Comparison of ENCODE assay signal across 11 mouse cellular contexts in genomic region chr4:129558321-129558955, GRCm38 (mm10). TPM values are rescaled to one million over a fixed set of nuclear protein-coding genes. Genes with fewer than 3 reads are reported as not detected.
DNase-seq lines count a peak whose midpoint lies in the region.
"Had no signal": no experiment of that assay in that cellular context is flagged by ENCODE, and none has a peak within 500 bp of the region (broad histone marks: within the 10 kb centered on the region; RNA-seq: fewer than 3 reads in every experiment).

No protein-coding gene starts in this region.

- peak; percentile 22 for DNase-seq in cerebellum, adult 9-11 months
- no peak for DNase-seq in cerebellum, adult 11-12 months
- DNase-seq in lung, postnatal 4 days: peak; percentile 20 to 44
- no peak for DNase-seq in lung, postnatal 10 days
- peak; percentile 91 for DNase-seq in naive thymus-derived CD4-positive, alpha-beta T cell, adult 2 months (ENCODE audit: low read depth)
- DNase-seq in thymus, postnatal 36 days: peak; percentile 90 to 95
- DNase-seq in layer of hippocampus, postnatal 14 days (ENCODE audit: low spot score in 2 of 2): no peak
- no peak for DNase-seq in cerebellum, postnatal 36 days
- DNase-seq: adrenal gland, postnatal 36 days; cerebellum, adult 18-20 months; lung, adult 2 months had no signal

RNA-seq across cellular contexts. Expression of gene Lck, which starts 15.0 kb away (rescaled TPM):
- total RNA-seq in layer of hippocampus, postnatal 14 days (2021): 1 to 10 TPM; 4.0 to 4.4 TPM

RNA-seq across cellular contexts. Expression of gene Hdac1, which starts 15.9 kb away (rescaled TPM):
- 10 to 100 TPM; 36.4 to 44.6 TPM for total RNA-seq in layer of hippocampus, postnatal 14 days (2021)

RNA-seq across cellular contexts. Expression of gene Fam167b, which starts 19.9 kb away (rescaled TPM):
- under 1 TPM in 1 of 2 experiments, not detected in 1; 0.37 TPM for total RNA-seq in layer of hippocampus, postnatal 14 days (2021)

RNA-seq across cellular contexts. Expression of gene Eif3i, which starts 42.0 kb away (rescaled TPM):
- 100 to 1,000 TPM; 121 to 128 TPM for total RNA-seq in layer of hippocampus, postnatal 14 days (2021)

RNA-seq across cellular contexts. Expression of gene Tmem234, which starts 42.0 kb away (rescaled TPM):
- 10 to 100 TPM; 86.1 to 90.9 TPM for total RNA-seq in layer of hippocampus, postnatal 14 days (2021)

Comparison
In these comparisons a context has a peak if more than half of its experiments do, and no peak if none do; other contexts are left out.
1. DNase-seq: peak in cerebellum, adult 9-11 months (single experiment), lung, postnatal 4 days (2 of 2), naive thymus-derived CD4-positive, alpha-beta T cell, adult 2 months (single experiment) and thymus, postnatal 36 days (2 of 2); none in cerebellum, adult 11-12 months (single experiment), lung, postnatal 10 days (single experiment), layer of hippocampus, postnatal 14 days (0 of 2) and cerebellum, postnatal 36 days (0 of 2).